Mouse (Mus musculus) lung, embryonic 15.5 days (tissue): ENCODE measurements around the gene 1810043G02Rik. TPM values are rescaled to one million over a fixed set of nuclear protein-coding genes. Genes with fewer than 3 reads are reported as not detected.
"Not testable (repeated sequence)": the region's sequence is repeated elsewhere in the genome, so short reads cannot be mapped to it uniquely, and the experiment has no call there.

Source experiments
- ATAC-seq: fragments of 200-750 bp; cut with Nextera tagmentation; 2 replicates; pipeline ENCODE4 v1.8.0; 2017; ENCODE audit warnings: moderate number of reproducible peaks, borderline replicate concordance; ENCODE audit not compliant: low FRiP score, low TSS enrichment; ENCODE audit errors: extremely low read depth
- H3K27ac ChIP-seq: fragments of 300-500 bp; sonication (generic); 2 replicates; pipeline ENCODE4 v1.5.1; 2015; ENCODE audit warnings: moderate library complexity, mild to moderate bottlenecking, inconsistent platforms
- H3K27me3 ChIP-seq: fragments of 300-500 bp; sonication (generic); 2 replicates; pipeline ENCODE4 v1.6.1; 2015; ENCODE audit warnings: inconsistent platforms
- H3K36me3 ChIP-seq: fragments of 300-500 bp; sonication (generic); 2 replicates; pipeline ENCODE4 v1.6.1; 2015; ENCODE audit warnings: inconsistent platforms
- H3K4me1 ChIP-seq: fragments of 300-500 bp; sonication (generic); 2 replicates; pipeline ENCODE4 v1.6.1; 2015; ENCODE audit warnings: inconsistent platforms
- H3K4me2 ChIP-seq: fragments of 300-500 bp; sonication (generic); 2 replicates; pipeline ENCODE4 v1.6.1; 2015; ENCODE audit warnings: inconsistent platforms, mild to moderate bottlenecking, moderate library complexity
- H3K4me3 ChIP-seq: fragments of 300-500 bp; sonication (generic); 2 replicates; pipeline ENCODE4 v1.5.1; 2015; ENCODE audit warnings: mild to moderate bottlenecking, inconsistent platforms
- H3K9ac ChIP-seq: fragments of 300-500 bp; sonication (generic); 2 replicates; pipeline ENCODE4 v1.6.1; 2015; ENCODE audit warnings: inconsistent platforms
- H3K9me3 ChIP-seq: fragments of 300-500 bp; sonication (generic); 2 replicates; pipeline ENCODE4 v1.6.1; 2016; ENCODE audit warnings: inconsistent platforms
- WGBS: fragments of 180-500 bp; shearing (Covaris S2); methylation state at CpG from one replicate; pipeline ENCODE4 v1.1.7; 2015; 5-methylcytosine and 5-hydroxymethylcytosine counted together
- polyA plus RNA-seq: library from polyadenylated mRNA; unstranded; fragments of >200 nt; fragmentation: Nextera tagmentation; extraction: Ambion mirVana; gene quantifications from 2 replicates; pipeline ENCODE4 v1.2.1, GENCODE M21; 2015

1810043G02Rik gene
- polyA plus RNA-seq, 1 experiment from 2014 or later = 25.4 TPM

DNA sequence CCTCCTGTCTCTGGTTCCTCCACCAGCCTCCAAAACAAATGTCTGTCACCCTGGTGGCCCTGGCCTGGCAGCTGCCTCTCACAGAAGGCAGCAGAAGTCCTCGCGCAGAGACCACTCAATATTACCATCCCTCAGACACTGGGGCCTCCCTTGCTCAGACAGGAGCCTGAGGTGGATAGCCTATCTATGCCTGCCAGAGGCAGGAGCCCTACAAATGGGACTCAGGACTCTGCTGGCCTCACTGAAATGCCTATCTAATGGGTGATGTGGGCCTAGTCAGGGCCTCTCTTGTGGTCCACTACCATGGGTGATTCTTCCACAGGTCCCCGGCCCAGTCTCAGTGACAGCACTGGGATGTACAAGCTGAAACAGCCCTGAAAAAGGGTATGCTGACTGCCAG is 29.8 kb downstream of the 1810043G02Rik start:
- Histone ChIP-seq H3K4me1 (peaks cover 32% of the 10 kb centered on the region), H3K4me3 (peak overlapping the region; percentile 62), H3K27ac (peak overlapping the region; percentile 98; the same call in 1 of the 2 replicates)

DNA sequence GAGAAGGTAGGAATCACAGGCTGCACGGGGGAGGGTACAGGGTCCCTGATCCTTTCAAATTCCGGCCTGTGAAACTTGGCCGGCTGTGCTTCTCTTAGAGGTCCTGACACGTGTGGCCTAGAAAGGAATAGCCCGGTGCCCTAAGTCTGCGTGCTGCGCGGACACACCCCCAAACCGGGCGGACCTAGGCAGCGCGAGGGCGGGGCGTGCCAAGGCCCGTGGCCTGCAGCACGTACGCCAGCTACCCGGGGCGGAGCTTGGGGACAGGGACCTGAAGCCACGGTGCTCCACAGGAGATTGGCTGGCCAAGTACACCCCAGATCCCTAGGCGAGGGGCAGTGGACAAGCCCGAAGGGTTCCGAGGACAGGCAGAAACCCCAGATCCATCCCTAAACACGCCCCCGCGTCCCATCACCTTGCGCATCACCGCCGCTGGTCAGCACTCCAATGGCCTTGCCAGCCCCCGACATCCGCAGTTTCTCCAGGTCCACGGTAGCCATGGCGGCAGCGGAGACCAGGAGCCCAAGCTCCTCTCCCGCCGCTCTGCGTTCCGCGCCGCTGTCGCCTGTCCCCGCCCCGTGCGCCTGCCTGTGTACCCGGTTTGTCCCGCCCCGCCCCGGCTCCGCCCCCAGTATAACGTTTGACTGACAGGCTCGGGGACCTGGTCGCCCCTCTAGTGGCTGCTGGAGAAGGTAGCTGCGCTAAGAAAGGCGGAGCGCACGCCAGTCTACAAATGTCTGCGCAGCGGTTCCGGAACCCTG is 31.0 kb downstream of the 1810043G02Rik start:
- Histone ChIP-seq H3K27ac (peak overlapping the region; percentile 98), H3K4me2 (peak overlapping the region; percentile 86), H3K9me3 (no peaks in the 10 kb centered on the region), H3K9ac (peak overlapping the region; percentile 64), H3K4me3 (peak overlapping the region; percentile 62), H3K27me3 (no peaks in the 10 kb centered on the region), H3K4me1 (peaks cover 32% of the 10 kb centered on the region), H3K36me3 (no peaks in the 10 kb centered on the region)
- ATAC-seq = peak; percentile 96
- WGBS = under 1% methylated on average over 59 of the region's 59 CpGs

More for the DNA sequence above, 29.8 kb downstream of the 1810043G02Rik start:
- no peak for ATAC-seq
- 71% methylated on average over 3 of the region's 3 CpGs for WGBS
- Histone ChIP-seq H3K9me3 (no peaks in the 10 kb centered on the region), H3K27me3 (no peaks in the 10 kb centered on the region), H3K36me3 (peaks cover 4% of the 10 kb centered on the region; the same call in 1 of the 2 replicates), H3K4me2 (peak overlapping the region; percentile 86), H3K9ac (peak overlapping the region; percentile 64)

DNA sequence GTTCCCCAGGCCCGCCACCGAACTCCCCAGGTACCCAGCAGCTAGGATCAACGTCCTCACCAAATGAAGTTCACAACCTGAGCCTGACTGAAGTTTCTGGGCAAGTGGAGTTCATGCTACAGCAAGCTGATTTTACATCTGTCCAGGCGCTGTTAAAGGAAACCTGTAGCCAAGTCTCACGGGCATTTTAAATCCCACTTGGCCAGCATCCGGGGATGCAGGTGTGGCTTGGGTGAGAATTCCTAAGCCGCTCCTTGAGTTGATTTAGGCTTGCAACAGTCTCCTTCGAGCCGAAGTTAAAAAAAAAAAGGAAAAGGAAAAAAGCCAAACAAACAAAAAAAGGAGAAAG is 31.6 kb downstream of the 1810043G02Rik start, which contains the start of gene Pfkl:
Gene Pfkl, minus strand, starts transcription at position 139 of the 349 bp plus-strand sequence.
- H3K9ac ChIP-seq = peak within 1 kb of the TSS; percentile 64
- H3K27ac ChIP-seq = peak within 1 kb of the TSS; percentile 98
- H3K27me3 ChIP-seq = no peaks in the 10 kb centered on the region
- H3K4me3 ChIP-seq = peak within 1 kb of the TSS; percentile 62
- H3K9me3 ChIP-seq = no peaks in the 10 kb centered on the region
- WGBS = under 1% methylated on average over 9 of the region's 9 CpGs
- H3K36me3 ChIP-seq = no peaks in the 10 kb centered on the region
- H3K4me2 ChIP-seq = peak within 1 kb of the TSS; percentile 86
- H3K4me1 ChIP-seq = peaks cover 32% of the 10 kb centered on the region
- ATAC-seq = no peak

DNA sequence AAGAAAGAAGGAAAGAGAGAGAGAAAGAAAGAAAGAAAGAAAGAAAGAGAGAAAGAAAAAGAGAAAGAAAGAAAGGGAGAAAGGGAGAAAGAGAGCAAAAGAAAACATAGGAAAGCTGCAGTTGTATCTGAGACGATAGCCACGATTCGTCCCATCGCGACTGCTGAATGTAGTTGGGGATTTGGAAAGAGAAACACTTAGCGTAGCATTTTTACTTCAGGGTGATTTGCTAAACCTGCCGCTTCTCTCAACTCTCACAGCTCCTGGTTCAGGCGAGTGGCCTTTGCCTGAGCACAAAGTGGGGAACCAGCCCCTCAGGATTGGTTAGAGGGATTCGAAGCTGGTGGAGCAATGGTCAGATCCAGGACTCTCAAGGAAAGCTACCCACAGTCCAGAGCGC is 32.0 kb downstream of the 1810043G02Rik start:
- H3K27me3 ChIP-seq = no peaks in the 10 kb centered on the region
- H3K4me1 ChIP-seq = peaks cover 32% of the 10 kb centered on the region
- 6% methylated on average over 10 of the region's 10 CpGs for WGBS
- H3K9ac ChIP-seq = peak overlapping the region; percentile 31
- H3K4me2 ChIP-seq = peak overlapping the region; percentile 86
- H3K9me3 ChIP-seq = no peaks in the 10 kb centered on the region
- no peaks in the 10 kb centered on the region for H3K36me3 ChIP-seq
- no peak for ATAC-seq
- H3K27ac ChIP-seq = peak overlapping the region; percentile 55
- peak overlapping the region; percentile 62 for H3K4me3 ChIP-seq

DNA sequence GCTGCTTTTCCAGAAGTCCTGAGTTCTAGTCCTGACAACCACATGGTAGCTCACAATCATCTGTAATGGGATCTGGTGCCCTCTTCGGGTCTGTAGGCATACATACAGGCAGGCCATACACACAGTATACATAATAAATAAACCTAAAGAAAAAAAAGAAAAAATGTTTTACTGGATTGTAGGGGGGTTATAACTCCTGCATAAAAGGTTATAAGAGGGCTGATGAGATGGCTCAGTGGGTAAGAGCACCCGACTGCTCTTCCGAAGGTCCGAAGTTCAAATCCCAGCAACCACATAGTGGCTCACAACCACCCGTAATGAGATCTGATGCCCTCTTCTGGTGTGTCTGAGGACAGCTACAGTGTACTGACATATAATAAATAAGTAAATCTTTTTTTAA is 32.8 kb downstream of the 1810043G02Rik start:
- not testable (repeated sequence) for H3K36me3 ChIP-seq, ATAC-seq, H3K4me2 ChIP-seq, H3K4me3 ChIP-seq, H3K27me3 ChIP-seq, H3K27ac ChIP-seq, H3K9ac ChIP-seq, H3K9me3 ChIP-seq
- 91% methylated on average over 5 of the region's 5 CpGs for WGBS
- peaks cover 32% of the 10 kb centered on the region for H3K4me1 ChIP-seq

DNA sequence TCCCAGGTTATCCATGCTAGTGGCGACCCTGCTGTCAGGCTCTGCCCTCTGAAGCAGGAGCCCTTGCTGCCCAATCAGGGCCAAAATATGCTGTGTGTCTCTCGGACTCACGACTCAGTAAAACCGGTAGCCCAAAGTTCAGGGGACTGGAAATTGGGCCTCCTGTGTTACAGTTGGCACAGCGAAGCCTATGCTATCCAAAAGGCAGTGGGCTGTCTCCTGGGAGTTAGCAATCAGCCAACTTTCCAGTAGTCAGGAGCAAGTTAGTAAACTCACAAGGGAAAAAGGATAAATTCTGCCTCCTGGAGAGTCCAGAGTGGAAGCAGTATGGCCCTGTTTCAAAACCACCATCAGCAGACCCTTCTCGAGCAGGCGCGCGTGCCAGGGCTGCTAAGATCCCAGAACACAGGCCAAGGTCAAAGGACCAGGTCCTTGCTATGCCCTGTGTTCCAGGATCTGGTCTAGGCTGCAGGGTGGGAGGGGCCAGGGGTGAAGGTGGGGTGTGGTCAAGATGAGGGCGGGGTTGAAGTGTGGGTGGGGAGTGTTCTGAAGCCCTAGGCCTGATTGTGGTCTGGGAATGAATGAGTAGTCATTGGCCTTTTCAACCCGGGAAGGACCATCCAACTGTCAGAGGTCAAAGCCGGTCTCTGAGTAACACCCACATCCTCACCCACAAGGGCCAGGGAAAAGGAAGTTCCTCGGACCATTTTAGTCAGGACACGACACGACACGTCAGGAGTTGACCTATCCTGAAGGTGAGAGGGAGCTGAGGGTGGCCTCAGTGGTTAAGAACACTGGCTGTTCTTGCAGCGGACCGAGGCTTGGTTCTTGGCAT is 34.6 kb downstream of the 1810043G02Rik start:
- no peaks in the 10 kb centered on the region for H3K27me3 ChIP-seq
- H3K36me3 ChIP-seq = no peaks in the 10 kb centered on the region
- no peak overlapping the region for H3K27ac ChIP-seq
- H3K9ac ChIP-seq = no peak overlapping the region
- WGBS = 89% methylated on average over 18 of the region's 18 CpGs
- ATAC-seq = no peak
- no peaks in the 10 kb centered on the region for H3K9me3 ChIP-seq
- no peak overlapping the region for H3K4me2 ChIP-seq
- H3K4me3 ChIP-seq = no peak overlapping the region
- H3K4me1 ChIP-seq = peaks cover 17% of the 10 kb centered on the region

DNA sequence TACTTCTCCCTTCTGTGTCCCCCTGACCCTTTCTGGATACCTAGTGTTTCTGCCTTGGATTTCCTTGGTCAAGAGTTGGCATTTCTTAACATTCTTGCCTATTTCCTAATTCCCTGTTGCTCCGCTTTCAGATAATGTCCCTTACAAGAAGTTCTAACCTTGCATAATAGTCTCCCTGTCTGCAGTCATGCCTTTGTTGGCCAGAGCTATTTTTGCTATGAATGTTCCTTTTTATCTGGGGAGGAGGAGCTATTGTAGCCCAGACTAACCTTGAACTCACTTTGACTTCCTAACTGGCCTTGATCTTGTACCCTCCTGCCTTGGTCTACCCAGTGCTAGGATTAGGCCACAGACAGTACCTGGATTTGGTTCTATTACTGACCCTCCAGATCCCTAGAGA is 37.2 kb downstream of the 1810043G02Rik start:
- 91% methylated on average over 1 of the region's 1 CpGs for WGBS

DNA sequence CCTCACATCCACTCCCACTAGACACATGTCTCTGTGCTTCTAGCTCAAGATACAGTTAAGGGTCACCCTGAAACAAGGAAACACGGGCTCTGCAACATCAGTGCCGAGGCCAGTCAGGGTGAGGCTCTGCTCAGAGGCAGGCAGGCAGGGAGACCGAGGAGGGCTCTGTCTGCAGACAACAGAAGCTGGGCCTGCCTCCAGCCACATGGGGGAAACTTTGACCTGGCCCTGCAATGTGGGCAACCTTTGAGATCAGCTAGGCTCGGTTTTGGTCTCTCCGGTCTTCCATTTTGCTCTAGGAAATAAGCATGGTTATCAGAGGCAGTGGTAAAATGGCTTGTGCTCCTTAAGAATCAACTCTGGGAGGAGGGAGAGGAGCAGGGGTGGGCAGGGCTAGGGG is 38.0 kb downstream of the 1810043G02Rik start:
- H3K9me3 ChIP-seq = no peaks in the 10 kb centered on the region
- no peak for ATAC-seq
- no peak overlapping the region for H3K9ac ChIP-seq
- no peak overlapping the region for H3K27ac ChIP-seq
- no peaks in the 10 kb centered on the region for H3K27me3 ChIP-seq
- H3K36me3 ChIP-seq = no peaks in the 10 kb centered on the region
- no peak overlapping the region for H3K4me2 ChIP-seq
- no peak overlapping the region for H3K4me3 ChIP-seq
- WGBS = 64% methylated on average over 5 of the region's 5 CpGs
- H3K4me1 ChIP-seq = 0 out of 2 replicates have a peak, but pooled peaks cover 2% of the 10 kb centered on the region

More for the DNA sequence above, 37.2 kb downstream of the 1810043G02Rik start:
- no peaks in the 10 kb centered on the region for H3K36me3 ChIP-seq
- no peak overlapping the region for H3K4me2 ChIP-seq
- H3K4me3 ChIP-seq = no peak overlapping the region
- peaks cover 5% of the 10 kb centered on the region for H3K4me1 ChIP-seq
- ATAC-seq = no peak
- no peaks in the 10 kb centered on the region for H3K9me3 ChIP-seq
- no peak overlapping the region for H3K27ac ChIP-seq
- H3K9ac ChIP-seq = no peak overlapping the region
- H3K27me3 ChIP-seq = no peaks in the 10 kb centered on the region

DNA sequence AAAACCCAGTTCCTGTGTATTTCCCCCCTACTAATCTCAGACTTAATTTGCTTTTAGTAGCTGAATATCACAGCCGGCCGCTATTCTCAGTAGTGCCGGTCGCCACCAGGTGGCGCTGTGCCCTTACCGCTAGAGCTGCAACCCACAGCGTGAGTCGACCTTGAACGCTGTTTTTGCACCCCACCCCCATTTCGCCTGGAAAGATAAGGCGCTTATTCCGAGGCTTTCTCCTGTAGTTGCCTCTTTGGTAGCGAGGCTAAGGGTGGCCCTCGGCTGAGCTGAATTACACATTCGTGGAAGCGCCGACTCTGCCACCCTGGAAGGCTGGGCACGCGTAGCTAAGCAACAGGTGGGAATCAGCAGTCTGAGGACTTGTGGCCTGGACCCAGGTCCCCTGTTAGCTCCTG is 40.5 kb downstream of the 1810043G02Rik start:
- H3K27ac ChIP-seq = no peak overlapping the region
- H3K4me3 ChIP-seq = peak overlapping the region; percentile 29
- no peak overlapping the region for H3K9ac ChIP-seq

DNA sequence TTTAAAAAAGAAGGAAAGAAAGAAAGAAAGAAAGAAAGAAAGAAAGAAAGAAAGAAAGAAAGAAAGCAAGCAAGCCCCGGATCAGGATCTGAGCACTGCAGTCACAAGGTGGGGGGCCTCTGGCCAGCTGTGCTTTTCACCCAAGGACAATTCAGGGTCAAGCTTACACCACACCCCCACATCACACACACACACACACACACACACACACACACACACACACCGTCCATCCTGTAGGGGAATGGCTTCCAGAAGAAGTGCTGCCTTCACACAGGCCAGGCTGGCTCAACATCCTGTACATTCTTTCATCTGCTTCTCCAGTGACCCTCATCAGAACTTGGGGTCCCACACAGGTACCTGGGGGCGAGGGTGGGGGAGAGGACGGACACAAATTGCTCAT is 41.0 kb downstream of the 1810043G02Rik start:
- Histone ChIP-seq H3K36me3 (no peaks in the 10 kb centered on the region), H3K9me3 (no peaks in the 10 kb centered on the region), H3K4me1 (0 out of 2 replicates have a peak, but pooled peaks cover 2% of the 10 kb centered on the region), H3K9ac (no peak overlapping the region), H3K4me3 (no peak overlapping the region), H3K4me2 (no peak overlapping the region), H3K27me3 (no peaks in the 10 kb centered on the region), H3K27ac (no peak overlapping the region)
- WGBS = 74% methylated on average over 4 of the region's 4 CpGs
- no peak for ATAC-seq

More for the DNA sequence above, 40.5 kb downstream of the 1810043G02Rik start:
- Histone ChIP-seq H3K9me3 (no peaks in the 10 kb centered on the region), H3K36me3 (no peaks in the 10 kb centered on the region), H3K27me3 (no peaks in the 10 kb centered on the region), H3K4me2 (peak overlapping the region; percentile 58), H3K4me1 (0 out of 2 replicates have a peak, but pooled peaks cover 2% of the 10 kb centered on the region)
- WGBS = 17% methylated on average over 19 of the region's 19 CpGs
- peak; percentile 59; the same call in 1 of the 2 replicates for ATAC-seq

DNA sequence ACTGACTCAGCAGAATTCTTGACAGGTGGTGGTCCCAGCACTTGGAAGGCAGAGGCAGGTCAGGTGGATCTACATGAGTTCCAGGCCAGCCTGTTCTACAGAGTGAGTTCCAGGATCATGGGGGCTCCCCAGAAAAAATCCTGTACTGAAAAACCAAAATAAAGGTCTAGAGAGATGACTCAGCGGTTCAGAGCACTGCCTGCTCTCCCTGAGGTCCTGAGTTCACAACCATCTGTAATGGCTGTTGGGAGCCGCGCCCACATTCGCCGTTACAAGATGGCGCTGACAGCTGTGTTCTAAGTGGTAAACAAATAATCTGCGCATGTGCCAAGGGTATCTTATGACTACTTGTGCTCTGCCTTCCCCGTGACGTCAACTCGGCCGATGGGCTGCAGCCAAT is 41.7 kb downstream of the 1810043G02Rik start:
- not testable (repeated sequence) for H3K4me3 ChIP-seq, H3K36me3 ChIP-seq, H3K27ac ChIP-seq, H3K4me2 ChIP-seq, H3K27me3 ChIP-seq, H3K9me3 ChIP-seq, H3K4me1 ChIP-seq, ATAC-seq, H3K9ac ChIP-seq
- WGBS = 95% methylated on average over 7 of the region's 11 CpGs

DNA sequence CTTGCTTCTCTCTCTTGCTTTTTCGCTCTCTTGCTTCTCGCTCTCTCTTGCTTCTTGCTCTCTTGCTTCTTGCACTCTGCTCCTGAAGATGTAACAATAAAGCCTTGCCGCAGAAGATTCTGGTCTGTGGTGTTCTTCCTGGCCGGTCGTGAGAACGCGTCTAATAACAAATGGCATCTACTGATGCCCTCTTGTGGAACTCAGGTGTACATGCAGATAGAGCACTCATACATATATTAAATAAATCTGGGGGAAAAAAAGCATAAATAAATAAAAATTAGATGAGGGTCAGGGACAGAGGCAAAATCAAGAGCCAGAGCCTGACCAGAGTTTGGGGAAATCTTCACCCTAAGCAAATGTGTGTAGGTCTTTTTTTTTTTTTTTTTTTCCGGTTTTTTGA is 47.1 kb downstream of the 1810043G02Rik start:
- WGBS = 70% methylated on average over 6 of the region's 8 CpGs
- not testable (repeated sequence) for ATAC-seq

More for the DNA sequence above, 47.1 kb downstream of the 1810043G02Rik start:
- H3K4me3 ChIP-seq, H3K27ac ChIP-seq, H3K9ac ChIP-seq, H3K36me3 ChIP-seq, H3K27me3 ChIP-seq, H3K9me3 ChIP-seq, H3K4me2 ChIP-seq, H3K4me1 ChIP-seq: not testable (repeated sequence)
